Mouse (Mus musculus): ENCODE measurements around the gene Arhgef38. TPM values are rescaled to one million over a fixed set of nuclear protein-coding genes. Genes with fewer than 3 reads are reported as not detected.

Arhgef38 gene
- polyA plus RNA-seq, 1 experiment from 2014 or later = 0.13 TPM

- no peaks in the 10 kb centered on the region for H3K36me3 ChIP-seq (ENCODE audit: control insufficient read depth, insufficient read depth)
- no peak overlapping the region for H3K4me3 ChIP-seq (ENCODE audit: low read length)
- H3K27ac ChIP-seq (ENCODE audit: low read length) = no peak overlapping the region
- no peaks in the 10 kb centered on the region for H3K9me3 ChIP-seq (replicated peaks; ENCODE audit: control insufficient read depth, low read length)
- H3K4me2 ChIP-seq (ENCODE audit: low read depth, low read length) = no peak overlapping the region
- no peak for ATAC-seq (replicated peaks; ENCODE audit: extremely low read depth, insufficient read depth, low FRiP score)
- no peaks in the 10 kb centered on the region for H3K4me1 ChIP-seq (ENCODE audit: control insufficient read depth, insufficient read depth, low read length)
- 73% methylated on average over 19 of the region's 19 CpGs for WGBS
- H3K9ac ChIP-seq (ENCODE audit: low read length) = no peak overlapping the region
- no peaks in the 10 kb centered on the region for H3K27me3 ChIP-seq (ENCODE audit: control insufficient read depth, insufficient read depth, low read length)
These were observed 7.3 kb downstream of the Arhgef38 start for GRCm38 (mm10) chr3:133227258-133228012.

GRCm38 (mm10) chr3:133218501-133218900 lies 16.2 kb downstream of the Arhgef38 start:
- Histone ChIP-seq H3K9ac (ENCODE audit: low read length) (no peak overlapping the region), H3K4me3 (ENCODE audit: low read length) (no peak overlapping the region), H3K4me2 (ENCODE audit: low read depth, low read length) (no peak overlapping the region), H3K4me1 (ENCODE audit: control insufficient read depth, insufficient read depth, low read length) (no peaks in the 10 kb centered on the region), H3K27me3 (ENCODE audit: control insufficient read depth, insufficient read depth, low read length) (no peaks in the 10 kb centered on the region), H3K9me3 (replicated peaks; ENCODE audit: control insufficient read depth, low read length) (no peaks in the 10 kb centered on the region), H3K27ac (ENCODE audit: low read length) (no peak overlapping the region), H3K36me3 (ENCODE audit: control insufficient read depth, insufficient read depth) (no peaks in the 10 kb centered on the region)
- ATAC-seq (replicated peaks; ENCODE audit: extremely low read depth, insufficient read depth, low FRiP score) = no peak
- 66% methylated on average over 7 of the region's 7 CpGs for WGBS

DNA sequence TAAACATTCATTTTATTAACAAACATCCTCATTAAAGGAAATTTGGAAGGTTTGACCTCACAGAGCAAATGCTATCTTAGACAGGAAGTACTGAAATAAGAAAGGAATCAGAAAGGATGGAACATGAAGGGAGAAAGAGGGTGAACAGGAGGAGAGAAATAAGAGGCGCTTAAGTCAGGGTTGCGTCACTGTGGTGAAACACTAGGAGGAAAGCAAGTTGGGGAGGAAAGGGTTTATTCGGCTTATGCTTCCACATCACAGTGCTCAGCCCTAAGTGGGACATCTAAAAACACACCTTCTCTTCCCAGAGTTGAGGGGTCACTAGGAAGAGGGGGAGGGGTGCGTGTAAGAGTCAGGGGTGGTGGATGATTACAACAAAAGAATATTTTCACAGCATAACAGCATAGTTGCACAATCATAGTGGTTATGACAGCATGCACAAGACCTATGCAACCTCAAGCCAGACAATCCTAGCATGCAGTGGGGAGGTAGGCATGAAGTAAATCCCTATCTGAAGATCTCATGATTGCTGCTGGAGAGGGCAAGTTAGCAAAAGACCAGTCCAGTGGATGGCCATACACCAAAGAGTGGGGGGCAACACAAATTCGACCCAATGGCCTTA lies 19.4 kb downstream of the Arhgef38 start:
- 81% methylated on average over 5 of the region's 5 CpGs for WGBS
- no peak overlapping the region for H3K9ac ChIP-seq (ENCODE audit: low read length)

DNA sequence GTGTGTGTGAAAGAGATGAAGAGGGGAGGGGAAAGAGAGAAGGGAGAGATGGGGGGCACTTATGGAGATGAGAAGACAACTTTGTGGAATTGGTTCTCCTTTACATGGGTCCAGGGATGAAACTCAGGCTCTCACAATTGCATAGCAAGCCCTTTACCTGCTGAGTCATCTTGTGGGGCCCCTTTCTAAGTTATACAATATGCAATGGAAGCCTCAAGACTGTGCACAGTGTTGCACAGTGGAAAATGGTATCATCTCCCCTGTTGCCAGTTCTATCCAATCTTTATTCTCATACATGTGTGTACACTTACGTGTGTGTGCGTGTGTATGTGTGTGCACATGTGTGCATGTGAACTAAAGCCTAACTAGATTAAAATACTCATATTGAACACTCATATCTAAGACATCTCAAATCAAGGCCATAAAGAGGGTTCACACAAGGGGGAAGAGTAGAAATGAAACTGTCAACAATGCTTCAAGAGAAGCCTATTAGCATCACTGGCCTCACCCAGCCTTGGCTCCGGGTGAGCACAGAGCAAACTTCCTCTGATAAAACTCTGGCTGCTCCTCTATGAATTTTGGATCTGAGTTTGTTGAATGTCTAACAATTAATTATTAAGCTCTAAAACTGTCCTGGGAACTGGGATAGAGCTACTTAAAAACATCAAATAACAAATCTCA lies 21.2 kb downstream of the Arhgef38 start:
- H3K4me1 ChIP-seq (ENCODE audit: control insufficient read depth, insufficient read depth, low read length) = no peaks in the 10 kb centered on the region
- H3K9ac ChIP-seq (ENCODE audit: low read length) = no peak overlapping the region
- no peak overlapping the region for H3K27ac ChIP-seq (ENCODE audit: low read length)
- H3K27me3 ChIP-seq (ENCODE audit: control insufficient read depth, insufficient read depth, low read length) = no peaks in the 10 kb centered on the region
- no peaks in the 10 kb centered on the region for H3K9me3 ChIP-seq (replicated peaks; ENCODE audit: control insufficient read depth, low read length)
- no peak overlapping the region for H3K4me3 ChIP-seq (ENCODE audit: low read length)
- ATAC-seq (replicated peaks; ENCODE audit: extremely low read depth, insufficient read depth, low FRiP score) = no peak
- H3K4me2 ChIP-seq (ENCODE audit: low read depth, low read length) = no peak overlapping the region
- H3K36me3 ChIP-seq (ENCODE audit: control insufficient read depth, insufficient read depth) = no peaks in the 10 kb centered on the region
- 75% methylated on average over 3 of the region's 3 CpGs for WGBS

More for the DNA sequence above, 19.4 kb downstream of the Arhgef38 start:
- Histone ChIP-seq H3K27ac (ENCODE audit: low read length) (no peak overlapping the region), H3K36me3 (ENCODE audit: control insufficient read depth, insufficient read depth) (no peaks in the 10 kb centered on the region), H3K4me3 (ENCODE audit: low read length) (no peak overlapping the region), H3K4me2 (ENCODE audit: low read depth, low read length) (no peak overlapping the region), H3K27me3 (ENCODE audit: control insufficient read depth, insufficient read depth, low read length) (no peaks in the 10 kb centered on the region), H3K9me3 (replicated peaks; ENCODE audit: control insufficient read depth, low read length) (no peaks in the 10 kb centered on the region), H3K4me1 (ENCODE audit: control insufficient read depth, insufficient read depth, low read length) (no peaks in the 10 kb centered on the region)
- no peak for ATAC-seq (replicated peaks; ENCODE audit: extremely low read depth, insufficient read depth, low FRiP score)

- Histone ChIP-seq H3K9me3 (replicated peaks; ENCODE audit: control insufficient read depth, low read length) (no peaks in the 10 kb centered on the region), H3K4me3 (ENCODE audit: low read length) (no peak overlapping the region), H3K4me2 (ENCODE audit: low read depth, low read length) (no peak overlapping the region), H3K4me1 (ENCODE audit: control insufficient read depth, insufficient read depth, low read length) (no peaks in the 10 kb centered on the region), H3K27me3 (ENCODE audit: control insufficient read depth, insufficient read depth, low read length) (no peaks in the 10 kb centered on the region), H3K36me3 (ENCODE audit: control insufficient read depth, insufficient read depth) (no peaks in the 10 kb centered on the region), H3K9ac (ENCODE audit: low read length) (no peak overlapping the region), H3K27ac (ENCODE audit: low read length) (no peak overlapping the region)
- WGBS = 72% methylated on average over 3 of the region's 3 CpGs
- ATAC-seq (replicated peaks; ENCODE audit: extremely low read depth, insufficient read depth, low FRiP score) = no peak
These were observed 23.4 kb downstream of the Arhgef38 start for GRCm38 (mm10) chr3:133211324-133211723.

DNA sequence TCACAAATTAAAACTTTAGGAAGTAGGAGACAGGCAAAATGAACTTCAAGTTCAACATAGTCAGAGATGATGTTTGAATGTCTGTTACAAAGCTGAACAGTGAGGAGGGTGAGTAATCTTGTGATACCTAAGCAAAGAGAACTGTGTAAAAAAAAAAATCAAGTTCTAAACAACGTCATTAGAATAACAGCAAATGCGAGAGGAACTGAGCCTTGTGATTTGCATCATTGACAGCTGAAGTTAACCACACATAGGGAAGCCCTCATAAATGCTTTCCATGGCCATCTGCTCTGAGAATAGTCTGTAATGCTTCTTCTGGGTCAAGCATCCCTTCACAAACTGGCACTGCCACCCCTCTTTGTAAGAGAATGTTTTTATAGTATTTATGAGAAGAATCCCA lies 31.0 kb downstream of the Arhgef38 start:
- H3K4me1 ChIP-seq (ENCODE audit: control insufficient read depth, insufficient read depth, low read length) = no peaks in the 10 kb centered on the region
- no peak for ATAC-seq (replicated peaks; ENCODE audit: extremely low read depth, insufficient read depth, low FRiP score)
- H3K27me3 ChIP-seq (ENCODE audit: control insufficient read depth, insufficient read depth, low read length) = no peaks in the 10 kb centered on the region
- no peak overlapping the region for H3K9ac ChIP-seq (ENCODE audit: low read length)
- no peaks in the 10 kb centered on the region for H3K36me3 ChIP-seq (ENCODE audit: control insufficient read depth, insufficient read depth)
- H3K9me3 ChIP-seq (replicated peaks; ENCODE audit: control insufficient read depth, low read length) = no peaks in the 10 kb centered on the region
- WGBS = 72% methylated on average over 2 of the region's 2 CpGs
- no peak overlapping the region for H3K4me2 ChIP-seq (ENCODE audit: low read depth, low read length)
- no peak overlapping the region for H3K4me3 ChIP-seq (ENCODE audit: low read length)
- no peak overlapping the region for H3K27ac ChIP-seq (ENCODE audit: low read length)

DNA sequence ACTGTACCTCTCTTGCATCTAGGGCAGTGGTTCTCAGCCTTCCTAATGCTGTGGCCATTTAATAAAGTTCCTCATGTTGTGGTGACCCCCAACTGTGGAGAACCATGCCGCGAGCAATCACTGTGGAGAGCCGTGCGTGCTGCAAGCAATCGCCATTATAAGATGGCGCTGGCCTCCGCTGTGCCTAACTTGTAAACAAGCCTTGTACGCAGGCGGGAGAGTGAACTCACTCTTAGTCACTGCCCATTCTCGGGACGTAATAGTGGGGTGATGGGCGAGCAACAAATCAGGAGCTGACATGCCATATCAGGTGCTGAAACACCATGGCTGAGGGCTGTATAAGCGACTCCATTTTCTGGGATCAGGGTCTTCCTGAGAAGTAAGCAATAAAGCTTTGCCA lies 32.6 kb downstream of the Arhgef38 start:
- Histone ChIP-seq H3K4me3 (ENCODE audit: low read length) (no peak overlapping the region), H3K27ac (ENCODE audit: low read length) (no peak overlapping the region), H3K36me3 (ENCODE audit: control insufficient read depth, insufficient read depth) (no peaks in the 10 kb centered on the region), H3K4me2 (ENCODE audit: low read depth, low read length) (no peak overlapping the region), H3K9me3 (replicated peaks; ENCODE audit: control insufficient read depth, low read length) (no peaks in the 10 kb centered on the region), H3K27me3 (ENCODE audit: control insufficient read depth, insufficient read depth, low read length) (no peaks in the 10 kb centered on the region), H3K9ac (ENCODE audit: low read length) (no peak overlapping the region), H3K4me1 (ENCODE audit: control insufficient read depth, insufficient read depth, low read length) (no peaks in the 10 kb centered on the region)
- ATAC-seq (replicated peaks; ENCODE audit: extremely low read depth, insufficient read depth, low FRiP score) = no peak
- WGBS = 80% methylated on average over 13 of the region's 13 CpGs

- no peak for ATAC-seq (replicated peaks; ENCODE audit: extremely low read depth, insufficient read depth, low FRiP score)
- Histone ChIP-seq H3K4me1 (ENCODE audit: control insufficient read depth, insufficient read depth, low read length) (no peaks in the 10 kb centered on the region), H3K27me3 (ENCODE audit: control insufficient read depth, insufficient read depth, low read length) (no peaks in the 10 kb centered on the region), H3K9me3 (replicated peaks; ENCODE audit: control insufficient read depth, low read length) (no peaks in the 10 kb centered on the region), H3K36me3 (ENCODE audit: control insufficient read depth, insufficient read depth) (no peaks in the 10 kb centered on the region), H3K4me2 (ENCODE audit: low read depth, low read length) (no peak overlapping the region), H3K4me3 (ENCODE audit: low read length) (no peak overlapping the region), H3K9ac (ENCODE audit: low read length) (no peak overlapping the region), H3K27ac (ENCODE audit: low read length) (no peak overlapping the region)
- 74% methylated on average over 3 of the region's 3 CpGs for WGBS
These were observed 45.8 kb downstream of the Arhgef38 start for GRCm38 (mm10) chr3:133188930-133189329.

DNA sequence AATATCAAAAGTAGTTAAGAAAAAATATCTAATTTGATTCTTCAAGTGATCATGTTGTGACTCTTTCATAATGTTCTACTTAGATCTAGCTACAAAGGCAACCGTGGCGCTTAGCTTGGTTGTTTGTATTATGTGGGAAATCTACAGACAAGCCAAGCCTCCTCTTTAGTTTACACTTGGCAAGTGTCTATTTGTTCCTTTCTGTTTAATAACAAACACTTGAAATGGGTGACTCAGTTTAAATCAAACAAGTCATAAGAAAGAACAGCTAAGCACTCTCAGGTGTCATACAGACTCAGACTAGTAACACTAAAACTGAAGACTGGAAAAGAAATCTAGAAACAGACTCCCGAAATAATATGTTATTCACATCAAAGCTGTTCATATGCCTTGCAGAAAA lies 47.2 kb downstream of the Arhgef38 start:
- Histone ChIP-seq H3K27me3 (ENCODE audit: control insufficient read depth, insufficient read depth, low read length) (no peaks in the 10 kb centered on the region), H3K9ac (ENCODE audit: low read length) (no peak overlapping the region), H3K4me3 (ENCODE audit: low read length) (no peak overlapping the region), H3K36me3 (ENCODE audit: control insufficient read depth, insufficient read depth) (no peaks in the 10 kb centered on the region), H3K4me1 (ENCODE audit: control insufficient read depth, insufficient read depth, low read length) (no peaks in the 10 kb centered on the region), H3K4me2 (ENCODE audit: low read depth, low read length) (no peak overlapping the region), H3K27ac (ENCODE audit: low read length) (no peak overlapping the region), H3K9me3 (replicated peaks; ENCODE audit: control insufficient read depth, low read length) (no peaks in the 10 kb centered on the region)
- no peak for ATAC-seq (replicated peaks; ENCODE audit: extremely low read depth, insufficient read depth, low FRiP score)
- WGBS = 76% methylated on average over 3 of the region's 3 CpGs
